Mouse (Mus musculus) adrenal gland, adult (tissue): ENCODE measurements around the gene Tfap2c.
A peak's percentile ranks its signal among the peaks of the same experiment; 100 is the strongest.

Source experiments
- DNase-seq, 2 experiments: peaks; one replicate each; pipeline ENCODE4 v3.0.0; 2022 to 2023; ENCODE audit warnings: low spot score in 1 of 2; ENCODE audit not compliant: inconsistent age in 2 of 2

The Tfap2c gene

DNA sequence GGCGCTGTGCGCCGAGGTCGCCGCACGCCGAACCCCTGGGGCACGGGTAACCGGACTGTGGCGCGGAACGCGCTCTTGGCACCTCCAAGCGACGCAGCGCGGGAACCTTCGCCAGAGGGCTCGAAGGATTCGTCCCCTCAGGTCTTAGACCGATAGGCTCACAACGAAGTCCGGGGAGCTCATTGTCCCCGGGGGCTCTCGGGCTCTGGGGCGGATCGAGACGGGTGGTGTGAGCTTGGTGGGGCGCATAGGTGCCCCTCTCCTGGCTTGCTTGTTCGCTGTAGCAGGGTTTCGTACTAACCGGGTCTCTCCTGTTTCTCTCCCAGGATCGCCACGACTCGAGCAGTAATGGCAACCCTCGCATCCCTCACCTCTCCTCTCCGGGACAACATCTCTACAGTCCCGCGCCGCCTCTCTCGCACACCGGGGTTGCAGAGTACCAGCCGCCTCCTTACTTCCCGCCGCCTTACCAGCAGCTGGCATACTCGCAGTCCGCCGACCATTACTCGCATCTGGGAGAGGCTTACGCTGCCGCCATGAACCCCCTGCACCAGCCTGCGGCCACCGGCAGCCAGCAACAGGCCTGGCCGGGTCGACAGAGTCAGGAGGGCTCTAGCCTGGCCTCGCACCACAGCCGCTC lies 1.8 kb downstream of the Tfap2c start:
- peak in 1 of 2 experiments; percentile 31 for DNase-seq

GRCm38 (mm10) chr2:172551872-172552271 lies 2.5 kb downstream of the Tfap2c start:
- no peak for DNase-seq

GRCm38 (mm10) chr2:172552666-172553065 lies 3.3 kb downstream of the Tfap2c start:
- no peak for DNase-seq

DNA sequence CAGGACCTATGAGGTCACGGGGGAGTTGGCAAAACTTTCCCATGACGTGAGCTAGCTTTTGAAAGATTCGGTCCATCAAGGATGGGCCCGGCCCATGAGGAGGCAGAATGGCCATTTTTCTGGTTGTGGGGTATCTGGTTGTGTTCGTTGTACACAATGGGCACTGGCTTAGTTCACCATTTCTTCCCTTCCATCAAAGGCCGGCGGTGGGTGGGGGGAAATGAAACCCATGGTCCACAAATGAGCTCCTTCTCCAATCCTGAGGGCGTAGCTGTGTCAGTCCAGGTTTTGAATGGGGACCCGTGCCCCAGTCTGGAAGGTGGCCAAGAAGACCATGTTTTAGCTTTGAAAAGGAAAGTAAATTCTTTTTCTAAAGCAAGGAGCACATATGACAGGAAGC lies 4.8 kb downstream of the Tfap2c start:
- no peak for DNase-seq

DNA sequence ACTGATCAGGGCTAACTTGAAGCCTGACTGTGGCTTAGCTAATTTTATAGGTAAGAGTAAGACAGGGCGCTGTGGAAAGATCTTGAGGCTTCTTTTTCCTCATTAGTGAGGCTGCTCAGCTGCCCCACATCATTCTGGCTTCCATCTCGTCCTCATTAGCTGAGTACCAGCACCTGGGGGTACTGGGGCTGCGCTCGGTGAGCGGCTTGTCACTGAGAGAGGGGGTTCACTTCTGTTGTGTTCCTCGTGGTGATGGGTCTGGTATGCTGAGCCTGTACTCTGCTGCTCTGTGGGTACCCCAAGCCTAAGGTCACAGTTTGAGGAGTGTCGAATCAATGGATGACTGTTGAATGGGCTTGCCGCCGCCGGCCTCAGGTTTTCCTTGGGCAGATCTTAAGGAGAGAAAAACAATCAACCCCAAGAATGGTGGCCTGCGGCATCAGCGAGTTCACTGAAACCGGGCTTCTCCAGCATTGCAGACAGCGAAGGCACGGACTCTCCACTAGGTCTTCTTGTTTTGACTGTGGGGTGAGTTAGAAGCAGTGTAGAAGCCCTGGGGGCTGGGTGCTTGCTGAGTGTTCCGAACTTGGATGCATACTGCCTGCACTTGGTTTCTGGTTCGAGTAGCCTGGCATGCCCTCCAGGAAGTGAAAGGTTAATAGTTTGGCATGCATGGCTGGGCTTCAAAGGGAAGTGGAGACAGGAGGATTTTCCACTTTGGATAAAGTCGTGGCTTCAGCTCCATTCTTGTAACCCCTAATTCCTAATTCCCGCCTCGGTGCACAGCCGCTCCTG lies 9.5 kb downstream of the Tfap2c start:
- no peak for DNase-seq

- DNase-seq, result no peak
Observed at GRCm38 (mm10) chr2:172561016-172561415, 11.6 kb downstream of the Tfap2c start.

DNA sequence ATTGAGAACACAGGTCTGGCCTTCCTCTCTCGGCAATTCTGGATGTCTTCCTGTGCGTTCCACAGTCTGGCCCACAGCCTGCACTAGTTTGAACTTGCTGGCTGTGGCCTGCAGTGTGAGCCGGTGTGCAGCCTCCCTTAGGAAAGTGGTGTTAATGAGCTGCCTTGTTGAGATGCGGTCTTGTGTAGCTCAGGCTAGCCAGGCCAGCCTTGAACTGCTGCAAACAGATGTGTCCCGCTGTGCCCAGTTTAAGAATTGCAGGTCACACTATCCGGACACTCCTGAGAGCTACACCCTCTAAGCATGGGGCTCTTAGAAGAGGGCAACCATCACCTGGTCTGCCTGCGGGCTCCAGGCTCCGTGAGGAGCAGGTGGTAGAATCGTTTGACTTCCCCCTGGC lies 18.4 kb downstream of the Tfap2c start:
- no peak for DNase-seq

- no peak for DNase-seq
Observed at GRCm38 (mm10) chr2:172568466-172568865, 19.1 kb downstream of the Tfap2c start.

GRCm38 (mm10) chr2:172577196-172577766 lies 27.9 kb downstream of the Tfap2c start:
- no peak for DNase-seq

- peak in 1 of 2 experiments; percentile 44 for DNase-seq
Observed at GRCm38 (mm10) chr2:172579221-172579620, 29.8 kb downstream of the Tfap2c start.

DNA sequence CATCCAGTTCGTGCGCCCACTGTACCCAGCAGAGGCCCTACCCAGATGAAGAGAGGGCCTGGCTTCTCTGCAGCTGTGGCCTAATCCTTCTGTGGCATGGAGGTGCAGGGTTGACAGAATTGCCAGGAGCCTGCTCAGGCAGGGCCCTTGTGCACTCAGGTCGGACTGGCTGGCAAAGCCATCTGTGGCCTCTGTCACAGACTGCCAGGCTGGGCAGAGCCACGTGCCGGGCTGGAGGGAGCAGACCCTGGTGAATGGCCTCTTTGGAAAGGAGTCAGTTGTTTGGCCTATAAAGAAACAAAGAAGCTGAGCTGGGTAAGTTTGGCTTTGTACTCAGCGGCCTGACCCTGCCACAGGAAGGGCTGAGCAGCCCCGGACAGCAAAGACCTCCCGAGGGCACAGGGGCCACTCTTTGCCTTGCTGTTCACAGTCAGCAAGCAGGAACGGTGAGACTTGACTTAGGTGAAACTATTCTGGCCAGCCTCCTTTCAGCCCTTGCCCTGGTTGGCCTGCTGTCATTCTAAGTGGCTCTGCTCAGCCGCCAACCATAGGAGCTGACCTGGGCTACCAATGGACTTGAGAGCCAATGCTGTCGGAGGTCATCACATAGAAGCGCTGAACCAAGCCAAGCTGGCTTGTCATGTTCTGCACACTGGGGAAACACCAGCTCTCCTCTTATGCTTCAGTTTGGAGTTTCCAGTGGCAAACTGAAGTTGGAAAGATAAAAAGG lies 31.3 kb downstream of the Tfap2c start:
- peak in 1 of 2 experiments; percentile 46 for DNase-seq

GRCm38 (mm10) chr2:172583312-172583711 lies 33.9 kb downstream of the Tfap2c start:
- DNase-seq, result no peak

DNA sequence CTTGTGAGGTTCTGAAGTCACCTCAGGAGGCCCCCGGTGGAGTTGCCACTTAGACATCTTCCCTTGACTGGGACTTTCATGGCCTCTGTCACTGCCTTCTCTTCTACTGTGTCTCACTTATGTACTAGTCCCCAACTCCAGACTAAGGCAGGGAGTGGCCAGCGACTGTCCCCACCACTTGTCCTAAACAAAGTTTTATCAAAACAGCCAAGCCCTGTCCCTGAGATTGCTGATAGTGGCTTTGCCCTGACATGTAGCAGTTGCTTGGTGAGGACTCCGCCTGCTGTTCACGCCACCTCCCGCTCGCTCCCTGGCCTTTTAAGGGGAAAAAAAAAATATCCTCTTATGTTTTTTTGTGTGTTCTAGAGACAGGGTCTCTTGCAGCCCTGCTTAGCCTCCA lies 35.9 kb downstream of the Tfap2c start:
- DNase-seq, result no peak

- no peak for DNase-seq
Observed at GRCm38 (mm10) chr2:172589048-172589447, 39.7 kb downstream of the Tfap2c start.

- DNase-seq, result no peak
Observed at GRCm38 (mm10) chr2:172590839-172591238, 41.4 kb downstream of the Tfap2c start.

DNA sequence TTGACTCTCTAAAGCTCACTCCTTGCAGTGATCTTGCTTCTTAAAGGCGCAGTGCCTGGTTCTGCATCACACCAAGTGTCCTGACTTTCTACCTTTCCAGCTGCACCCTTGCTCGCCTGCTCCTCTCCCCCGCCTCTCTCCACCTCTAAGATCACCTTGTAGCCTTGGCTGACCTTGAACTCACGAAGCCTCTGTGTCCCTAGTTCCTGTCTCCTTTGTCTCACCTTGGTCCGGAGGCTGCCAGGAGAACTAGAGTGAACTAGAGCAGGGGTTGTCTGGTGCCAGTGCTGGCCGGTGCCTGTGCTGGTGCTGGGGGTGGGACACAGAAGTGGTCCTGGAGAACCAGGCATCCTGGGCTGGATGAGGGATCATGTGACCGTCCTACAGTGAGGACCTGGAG lies 44.9 kb downstream of the Tfap2c start:
- DNase-seq, result no peak

- DNase-seq, result peak in 1 of 2 experiments; percentile 26
Observed at GRCm38 (mm10) chr2:172597056-172597455, 47.7 kb downstream of the Tfap2c start.

DNA sequence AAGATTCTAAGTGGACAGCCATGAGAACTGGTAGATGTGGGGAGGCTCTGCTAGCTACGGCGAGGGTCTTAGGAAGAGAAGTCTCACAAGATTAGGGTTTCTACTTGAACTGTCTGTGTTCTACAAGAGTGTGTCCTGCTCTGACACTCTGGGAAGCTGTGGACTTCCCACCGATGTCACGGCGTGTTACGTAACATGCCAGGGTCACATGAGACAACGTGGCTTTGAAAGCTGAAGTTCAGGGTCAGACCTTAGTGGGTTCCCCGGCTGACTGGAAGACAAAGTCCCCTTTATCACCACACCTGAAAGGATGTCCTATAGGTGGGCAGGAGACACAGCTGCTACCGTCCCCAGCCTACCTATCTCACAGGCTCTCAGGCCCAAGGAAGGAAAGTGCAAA lies 48.5 kb downstream of the Tfap2c start:
- peak; percentile 29 to 78 for DNase-seq

GRCm38 (mm10) chr2:172604625-172605024 lies 55.2 kb downstream of the Tfap2c start:
- DNase-seq, result no peak

DNA sequence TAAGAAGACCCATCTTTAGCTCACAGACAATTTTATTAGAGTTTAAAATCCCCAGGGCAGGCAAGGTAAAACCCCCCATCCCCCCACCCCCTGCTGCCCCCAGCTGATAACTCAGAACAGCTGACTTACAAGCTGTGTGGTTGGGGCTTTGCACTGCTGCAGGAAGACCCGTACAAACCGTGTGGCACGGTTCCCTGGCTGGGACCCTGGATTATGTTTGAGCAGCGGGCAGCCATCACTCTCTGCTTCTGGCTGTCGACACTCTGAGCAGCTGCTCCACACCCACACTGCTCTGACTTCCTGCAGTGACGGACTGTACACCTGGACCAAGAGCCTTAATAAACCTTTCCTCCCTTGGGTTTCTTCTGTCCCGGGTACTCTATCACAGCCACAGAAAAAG lies 56.2 kb downstream of the Tfap2c start:
- DNase-seq, result no peak

- no peak for DNase-seq
Observed at GRCm38 (mm10) chr2:172607710-172608109, 58.3 kb downstream of the Tfap2c start.
